Mouse (Mus musculus) kidney, postnatal 14 days (tissue): ENCODE measurements at regions not wholly inside any gene's neighbourhood (a gene's known extent, or its start where the extent isn't known, plus 50 kb on each side); places are given as distances from the start of the nearest gene placed in this dataset.
A peak's percentile ranks its signal among the peaks of the same experiment; 100 is the strongest.

Experiments
- DNase-seq: peaks from one replicate; pipeline ENCODE4 v3.0.0; 2022; ENCODE audit warnings: mixed read lengths

DNA sequence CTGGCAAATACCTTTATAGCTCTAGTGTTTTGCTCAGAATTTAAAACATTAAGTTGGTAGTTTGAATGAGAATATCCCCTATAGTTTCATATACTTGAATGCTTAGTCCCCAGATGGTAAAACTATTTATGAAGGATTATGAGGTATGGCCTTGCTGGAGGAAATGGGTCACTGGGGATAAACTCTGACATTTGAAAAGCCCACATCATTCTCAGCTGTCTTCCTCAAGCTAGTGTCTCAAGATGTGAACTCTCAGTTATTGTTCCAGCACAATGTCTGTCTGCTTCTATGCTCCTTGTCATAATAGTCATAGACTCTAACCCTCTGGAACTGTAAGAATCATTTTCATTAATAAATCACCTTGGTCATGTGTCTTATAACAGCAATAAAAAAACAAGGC is 2004.1 kb upstream of the Gm8797 start:
- DNase-seq: no peak

DNA sequence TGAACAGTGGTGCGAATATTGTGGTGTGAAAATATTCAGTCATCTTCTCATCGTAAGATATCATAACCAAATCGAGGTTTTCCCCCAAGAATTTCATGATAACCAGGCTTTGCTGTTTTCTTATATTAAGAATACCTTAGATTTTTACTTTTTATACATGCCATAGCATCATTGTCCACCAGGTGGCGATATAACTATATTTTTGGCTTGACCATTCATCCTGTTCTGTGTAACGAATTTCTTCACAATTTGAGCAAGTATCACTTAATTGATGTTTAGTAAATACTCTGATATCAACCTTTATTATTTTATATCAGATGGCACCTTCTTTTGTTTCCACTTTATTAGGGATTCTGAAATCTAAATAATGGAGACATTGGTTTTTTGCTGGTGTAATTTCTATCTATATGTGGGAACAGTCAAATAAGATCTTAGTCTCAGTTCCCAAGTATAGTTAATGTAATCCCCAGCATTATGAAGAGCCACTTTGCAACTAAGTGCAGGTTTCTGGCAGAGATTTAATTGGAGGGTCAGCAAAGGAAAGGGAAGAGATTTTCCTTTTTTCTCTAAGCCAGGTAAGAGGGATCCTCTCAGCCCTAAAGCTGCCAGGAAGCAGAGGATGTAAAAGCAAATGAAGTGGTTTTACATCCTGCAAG is 1998.9 kb upstream of the Gm8797 start:
- peak; percentile 10 for DNase-seq

DNA sequence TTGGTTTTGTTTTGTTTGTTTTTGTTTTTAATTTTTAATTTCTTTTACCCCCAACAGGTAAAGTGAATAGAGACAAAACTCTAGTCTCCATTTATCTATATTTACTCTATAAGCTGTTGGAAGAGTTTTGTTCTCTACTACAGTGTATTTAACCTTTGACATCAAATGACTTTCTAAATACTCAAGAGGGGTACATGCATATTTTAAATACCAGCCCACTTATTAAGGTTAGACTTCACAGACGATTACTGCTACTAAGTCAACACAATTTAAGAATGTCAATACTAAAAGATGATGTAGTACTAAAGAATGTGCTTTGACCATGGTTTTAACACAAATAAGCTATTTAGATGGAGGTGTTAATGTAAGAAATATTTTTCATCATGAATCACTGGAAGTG is 1989.3 kb upstream of the Gm8797 start:
- no peak for DNase-seq

DNA sequence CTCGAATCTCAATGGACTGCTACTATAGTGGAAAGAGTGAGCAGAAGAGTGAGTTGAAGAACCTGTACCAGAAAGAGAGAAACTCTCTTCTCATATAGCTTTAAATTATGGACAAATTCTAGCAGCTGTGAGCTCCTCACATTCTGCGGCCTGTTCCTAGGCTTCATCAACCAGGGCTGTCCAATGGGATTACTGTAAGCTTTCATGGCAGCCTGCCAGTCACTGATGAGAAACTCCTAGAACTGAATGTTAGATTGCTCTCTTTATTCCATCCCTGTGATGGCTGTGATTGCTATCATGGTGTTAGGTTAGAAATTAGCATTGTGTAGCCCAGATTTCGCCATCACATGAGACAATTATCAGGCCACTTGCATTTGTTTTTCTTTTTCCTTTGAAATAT is 1966.4 kb upstream of the Gm8797 start:
- no peak for DNase-seq

DNA sequence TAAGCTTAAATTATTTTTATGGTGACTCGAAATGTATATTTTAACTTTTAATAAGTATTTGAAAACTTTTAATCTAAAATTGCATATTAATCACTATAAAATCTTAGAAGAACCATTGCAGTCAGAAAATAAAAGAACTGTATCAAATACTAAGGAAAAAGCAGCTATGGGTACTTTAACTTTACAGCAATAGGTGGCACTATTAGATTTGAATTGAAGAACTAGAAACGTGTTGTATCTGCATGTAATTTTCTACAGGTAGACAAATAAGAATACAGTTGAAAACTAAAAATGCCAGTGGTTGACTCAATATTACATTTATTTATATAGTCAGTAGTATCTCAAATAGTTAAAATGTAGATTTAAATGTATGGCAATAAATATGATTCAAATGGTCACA is 1964.6 kb upstream of the Gm8797 start:
- no peak for DNase-seq

DNA sequence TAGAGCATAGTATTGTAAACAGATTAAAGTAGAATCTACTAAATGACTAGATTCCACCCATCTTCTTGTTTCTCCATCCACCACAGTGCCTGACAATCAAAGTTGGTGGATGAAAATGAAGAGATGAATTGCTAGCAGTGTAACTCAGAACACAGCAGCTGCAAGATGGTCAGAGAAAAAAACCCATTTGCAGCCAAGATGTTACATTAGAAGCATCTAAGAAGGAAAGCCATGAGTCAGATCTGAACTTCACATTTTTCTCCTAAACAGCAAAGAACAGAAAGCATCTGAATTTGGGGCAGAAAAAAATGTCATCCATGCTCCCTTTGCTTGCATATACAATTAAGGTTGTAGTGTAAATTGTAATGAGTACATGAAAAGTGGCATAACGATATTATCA is 1942.8 kb upstream of the Gm8797 start:
- DNase-seq: no peak

DNA sequence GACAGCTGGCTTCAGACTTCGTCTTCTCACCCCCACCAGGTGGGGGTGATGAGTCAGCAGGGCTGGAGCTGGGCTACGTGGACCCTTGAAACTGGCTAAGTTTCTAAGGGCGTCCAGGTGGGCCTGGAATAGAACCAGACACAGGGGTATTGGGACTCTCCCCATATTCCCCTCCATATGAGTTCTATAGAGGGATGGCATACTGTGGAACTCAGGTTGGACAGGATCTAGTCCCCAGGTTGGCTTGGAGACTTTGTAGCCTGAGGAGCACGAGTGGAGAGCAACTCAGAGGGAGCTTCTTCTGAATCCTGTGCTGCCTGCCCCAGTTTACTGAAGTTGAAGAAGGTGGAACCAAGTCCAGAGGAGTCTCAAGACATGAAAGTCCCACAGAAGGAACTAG is 1921.6 kb upstream of the Gm8797 start:
- no peak for DNase-seq

DNA sequence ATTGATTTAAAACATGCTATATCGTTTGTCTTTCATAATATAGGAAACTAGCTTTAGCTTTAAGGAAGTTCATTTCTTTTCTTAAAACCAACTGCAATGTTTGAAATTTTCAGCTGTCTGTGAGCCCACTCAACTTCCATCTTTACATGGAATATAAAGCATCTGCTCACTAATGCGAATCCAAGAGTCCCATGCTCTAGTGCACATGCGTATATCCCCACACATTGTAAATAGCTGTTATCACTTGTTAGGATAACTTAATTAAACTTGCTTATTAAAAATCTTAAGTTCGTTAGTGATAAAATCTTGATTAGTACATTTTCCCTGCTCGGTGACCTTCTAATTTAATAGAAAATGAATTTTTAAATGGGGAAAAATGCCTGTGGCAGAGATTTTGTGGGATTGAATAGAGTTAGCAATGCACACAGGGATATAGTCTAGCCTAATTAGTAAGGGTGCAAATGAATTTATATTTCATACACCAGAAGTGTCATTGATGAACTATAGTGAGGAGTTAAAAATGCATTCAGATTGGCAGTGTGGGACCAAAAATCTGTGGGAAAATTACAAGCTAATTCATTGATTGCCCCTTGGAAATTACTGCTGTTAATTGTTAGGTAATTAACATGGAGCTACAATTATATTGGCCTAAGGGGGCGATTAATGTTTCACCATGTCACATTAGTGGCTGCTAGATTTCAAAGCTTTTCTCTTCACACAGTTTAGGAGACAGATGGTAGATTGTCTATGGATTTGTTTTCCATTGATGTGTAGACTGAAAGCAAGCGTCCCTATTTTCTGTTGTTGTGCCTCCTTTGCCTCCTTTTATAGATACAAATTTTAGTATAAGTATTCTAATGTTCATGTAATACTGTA is 1919.0 kb upstream of the Gm8797 start:
- no peak for DNase-seq
